Mouse (Mus musculus) bone marrow macrophage, adult 2 months (primary cell): ENCODE measurements around the gene Mpped2.

Experiments
- CTCF ChIP-seq: IDR thresholded peaks from 2 replicates; pipeline ENCODE4 v1.5.1; 2012; ENCODE audit warnings: low read depth, mild to moderate bottlenecking, low read length, moderate library complexity
- POLR2A ChIP-seq: IDR thresholded peaks from 2 replicates; pipeline ENCODE4 v1.6.1; 2012; ENCODE audit warnings: mild to moderate bottlenecking, low read depth, low read length, borderline replicate concordance

GRCm38 (mm10) chr2:106855184-106855583 lies 162.1 kb downstream of the Mpped2 start:
- TF ChIP-seq CTCF, result no peak
- no peak for TF ChIP-seq POLR2A
